Mouse (Mus musculus) liver, postnatal 0 days (tissue): ENCODE results near the gene Rab31.

ENCODE experiments used
- CTCF ChIP-seq: sonication (generic); IDR thresholded peaks from 2 replicates; pipeline ENCODE4 v1.5.1; 2016; ENCODE audit warnings: antibody characterized with exemption, low read depth
- EP300 ChIP-seq: IDR thresholded peaks from 2 replicates; pipeline ENCODE4 v1.6.1; 2016; ENCODE audit warnings: antibody characterized with exemption, low read depth, mild to moderate bottlenecking

GRCm38 (mm10) chr17:65806416-65806815 lies 33.9 kb upstream of the Rab31 start:
- TF ChIP-seq CTCF: no peak
- no peak for TF ChIP-seq EP300
